Mouse (Mus musculus) E14TG2a.4 (cell line): ENCODE data around the gene Usp34.

Experiments
- H3K27me3 ChIP-seq: 2 replicates; pipeline ENCODE4 v1.6.1; 2014; ENCODE audit warnings: low read length, control low read depth; ENCODE audit not compliant: insufficient read depth
- H3K36me3 ChIP-seq: 2 replicates; pipeline ENCODE4 v1.6.1; 2014; ENCODE audit warnings: low read length, control low read depth; ENCODE audit not compliant: insufficient read depth
- H3K4me1 ChIP-seq: replicated peaks from 2 replicates; pipeline ENCODE4 v1.6.1; 2014; ENCODE audit warnings: low read depth, low read length, control low read depth
- H3K4me3 ChIP-seq: replicated peaks from 2 replicates; pipeline ENCODE4 v1.5.1; 2014; ENCODE audit warnings: mild to moderate bottlenecking, low read length
- H3K9me3 ChIP-seq: 2 replicates; pipeline ENCODE4 v1.6.1; 2014; ENCODE audit warnings: low read length, control low read depth
- CTCF ChIP-seq: conservative IDR thresholded peaks from 2 replicates; pipeline ENCODE4 v1.5.1; 2014; ENCODE audit warnings: low read length
- NANOG ChIP-seq: IDR thresholded peaks from 2 replicates; pipeline ENCODE4 v1.6.1; 2014; ENCODE audit warnings: borderline replicate concordance, low read length, mixed read lengths
- POU5F1 ChIP-seq: IDR thresholded peaks from 2 replicates; pipeline ENCODE4 v1.6.1; 2014; ENCODE audit warnings: low read length, borderline replicate concordance

Usp34 gene

GRCm38 (mm10) chr11:23372490-23372889 is 65.8 kb downstream of the Usp34 start:
- H3K27me3 ChIP-seq = no peaks in the 10 kb centered on the region

DNA sequence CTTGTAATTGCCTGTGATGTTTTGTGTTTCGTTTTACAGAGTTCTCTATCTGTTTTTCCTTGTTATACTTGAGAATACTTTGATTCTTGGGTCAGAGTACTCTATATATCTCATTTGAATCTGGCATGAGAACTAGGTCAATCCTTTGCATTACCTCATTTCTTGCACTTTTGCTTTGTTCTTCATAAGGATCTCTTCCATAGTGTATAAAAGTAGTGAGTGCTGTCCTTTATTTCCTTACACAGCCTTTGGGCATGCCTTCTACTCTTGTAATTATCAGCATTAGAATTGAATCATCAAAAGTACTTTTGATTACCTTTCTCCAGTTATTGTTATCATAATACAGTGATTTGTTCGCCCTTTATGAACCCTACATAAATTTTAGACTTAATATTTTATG is 73.4 kb downstream of the Usp34 start:
- Histone ChIP-seq H3K4me1 (peaks cover 11% of the 10 kb centered on the region), H3K9me3 (no peaks in the 10 kb centered on the region), H3K36me3 (peaks cover 46% of the 10 kb centered on the region), H3K4me3 (no peak overlapping the region), H3K27me3 (no peaks in the 10 kb centered on the region)
- TF ChIP-seq POU5F1 (no peak), NANOG (no peak), CTCF (no peak)

More at GRCm38 (mm10) chr11:23372490-23372889, 65.8 kb downstream of the Usp34 start:
- TF ChIP-seq POU5F1 (no peak), CTCF (no peak), NANOG (no peak)
- Histone ChIP-seq H3K36me3 (peaks cover 68% of the 10 kb centered on the region), H3K9me3 (no peaks in the 10 kb centered on the region), H3K4me3 (no peak overlapping the region), H3K4me1 (no peaks in the 10 kb centered on the region)

GRCm38 (mm10) chr11:23380595-23380994 is 73.9 kb downstream of the Usp34 start:
- peaks cover 41% of the 10 kb centered on the region for H3K36me3 ChIP-seq
- no peak for TF ChIP-seq NANOG
- no peak for TF ChIP-seq CTCF
- no peak for TF ChIP-seq POU5F1

GRCm38 (mm10) chr11:23382787-23383186 is 76.1 kb downstream of the Usp34 start:
- Histone ChIP-seq H3K36me3 (peaks cover 30% of the 10 kb centered on the region), H3K27me3 (no peaks in the 10 kb centered on the region), H3K9me3 (no peaks in the 10 kb centered on the region), H3K4me3 (no peak overlapping the region), H3K4me1 (peaks cover 11% of the 10 kb centered on the region)
- TF ChIP-seq NANOG (peak; percentile 77; the same call in 1 of the 2 replicates), POU5F1 (no peak)

More at GRCm38 (mm10) chr11:23380595-23380994, 73.9 kb downstream of the Usp34 start:
- no peaks in the 10 kb centered on the region for H3K27me3 ChIP-seq
- H3K4me3 ChIP-seq = no peak overlapping the region
- no peaks in the 10 kb centered on the region for H3K9me3 ChIP-seq
- peaks cover 11% of the 10 kb centered on the region for H3K4me1 ChIP-seq

- no peak for TF ChIP-seq POU5F1
- H3K9me3 ChIP-seq = no peaks in the 10 kb centered on the region
- H3K4me1 ChIP-seq = no peaks in the 10 kb centered on the region
- no peaks in the 10 kb centered on the region for H3K27me3 ChIP-seq
- no peak overlapping the region for H3K4me3 ChIP-seq
- H3K36me3 ChIP-seq = peaks cover 56% of the 10 kb centered on the region
Observed at GRCm38 (mm10) chr11:23389649-23390048, 83.0 kb downstream of the Usp34 start.

- Histone ChIP-seq H3K9me3 (no peaks in the 10 kb centered on the region), H3K36me3 (peaks cover 72% of the 10 kb centered on the region), H3K27me3 (no peaks in the 10 kb centered on the region), H3K4me3 (no peak overlapping the region), H3K4me1 (no peaks in the 10 kb centered on the region)
- no peak for TF ChIP-seq CTCF
- no peak for TF ChIP-seq NANOG
- TF ChIP-seq POU5F1 = no peak
Observed at GRCm38 (mm10) chr11:23392567-23392966, 85.9 kb downstream of the Usp34 start.

DNA sequence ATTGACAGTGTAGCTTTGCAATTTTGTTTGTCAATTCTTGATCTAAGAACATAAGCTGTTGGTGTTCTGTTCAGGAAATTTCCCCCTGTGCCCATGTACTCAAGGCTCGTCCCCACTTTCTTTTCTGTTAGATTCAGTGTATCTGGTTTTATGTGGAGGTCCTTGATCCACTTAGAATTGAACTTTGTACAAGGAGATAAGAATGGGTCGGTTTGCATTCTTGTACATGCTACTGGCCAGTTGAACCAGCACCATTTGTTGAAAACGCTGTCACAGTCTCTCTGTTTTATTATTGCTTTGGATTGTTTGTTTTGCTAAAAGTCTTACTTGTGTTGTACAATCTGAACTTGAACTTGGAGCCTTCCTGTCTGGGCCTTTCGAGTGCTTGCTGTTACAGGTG is 89.9 kb downstream of the Usp34 start:
- Histone ChIP-seq H3K27me3 (no peaks in the 10 kb centered on the region), H3K4me1 (peaks cover 16% of the 10 kb centered on the region)
- TF ChIP-seq NANOG (no peak), CTCF (no peak), POU5F1 (no peak)

GRCm38 (mm10) chr11:23400978-23401776 is 94.5 kb downstream of the Usp34 start:
- peaks cover 79% of the 10 kb centered on the region for H3K36me3 ChIP-seq
- H3K9me3 ChIP-seq = no peaks in the 10 kb centered on the region
- H3K4me3 ChIP-seq = no peak overlapping the region
- H3K4me1 ChIP-seq = peaks cover 16% of the 10 kb centered on the region
- H3K27me3 ChIP-seq = no peaks in the 10 kb centered on the region
- no peak for TF ChIP-seq POU5F1
- peak; percentile 25 for TF ChIP-seq CTCF

More for the DNA sequence above, 89.9 kb downstream of the Usp34 start:
- Histone ChIP-seq H3K9me3 (no peaks in the 10 kb centered on the region), H3K36me3 (peaks cover 75% of the 10 kb centered on the region), H3K4me3 (no peak overlapping the region)

GRCm38 (mm10) chr11:23428301-23428700 is 121.6 kb downstream of the Usp34 start:
- TF ChIP-seq NANOG = no peak
- no peak for TF ChIP-seq CTCF
- TF ChIP-seq POU5F1 = no peak
- Histone ChIP-seq H3K9me3 (no peaks in the 10 kb centered on the region), H3K4me3 (no peak overlapping the region), H3K4me1 (no peaks in the 10 kb centered on the region), H3K36me3 (peaks cover 79% of the 10 kb centered on the region), H3K27me3 (no peaks in the 10 kb centered on the region)
